ENCODE assay signal across 7 mouse cellular contexts in genomic region chr5:142824091-142824490, GRCm38 (mm10). TPM values are rescaled to one million over a fixed set of nuclear protein-coding genes. Genes with fewer than 3 reads are reported as not detected.
DNase-seq lines count a peak whose midpoint lies in the region; ATAC-seq and TF ChIP-seq lines count a peak whose summit lies in the region.

No protein-coding gene starts in this region.

- H3K4me2 ChIP-seq in lung, embryonic 14.5 days: peak overlapping the region; percentile 97
- peak overlapping the region; percentile 86 for H3K4me2 ChIP-seq in limb, embryonic 12.5 days
- H3K4me2 ChIP-seq in stomach, embryonic 14.5 days (replicated peaks; ENCODE audit: low read depth, low read length): peak overlapping the region; percentile 68

- TF ChIP-seq POLR2A in lung, adult 2 months (IDR thresholded peaks at IDR 0.05; ENCODE audit: borderline replicate concordance, extremely low read depth, low read depth, low read length): no peak
- TF ChIP-seq POLR2A in embryonic fibroblast, embryonic 13.5 days (IDR thresholded peaks at IDR 0.05; ENCODE audit: low read depth, low read length): 0 out of 2 replicates have a peak, but pooled peaks have one; percentile 46

- peak overlapping the region; percentile 100; the same call in 1 of the 2 replicates for H3K9ac ChIP-seq in lung, embryonic 14.5 days
- peak overlapping the region; percentile 99 for H3K9ac ChIP-seq in limb, embryonic 12.5 days (replicated peaks)
- H3K9ac ChIP-seq in stomach, embryonic 14.5 days (replicated peaks; ENCODE audit: low read depth, low read length): peak overlapping the region; percentile 32; the same call in 1 of the 2 replicates

- DNase-seq in lung, embryonic 14.5 days: no peak
- no peak for DNase-seq in lung, adult 2 months
- no peak for DNase-seq in gastrocnemius, postnatal 36 days
- no peak for DNase-seq in layer of hippocampus, postnatal 25 days (ENCODE audit: extremely low spot score in 1 of 2, low spot score in 1 of 2)

- TF ChIP-seq CTCF in lung, embryonic 14.5 days (IDR thresholded peaks at IDR 0.05; ENCODE audit: low read depth): no peak
- TF ChIP-seq CTCF in lung, adult 2 months (IDR thresholded peaks at IDR 0.05; ENCODE audit: insufficient read depth, low read length): no peak
- no peak for TF ChIP-seq CTCF in embryonic fibroblast, embryonic 13.5 days (IDR thresholded peaks at IDR 0.05; ENCODE audit: borderline replicate concordance, insufficient read depth, low read length)

- peak overlapping the region; percentile 100 for H3K27ac ChIP-seq in lung, embryonic 14.5 days (ENCODE audit: low read depth)
- peak overlapping the region; percentile 99 for H3K27ac ChIP-seq in embryonic fibroblast, embryonic 13.5 days (ENCODE audit: insufficient read depth, low read length)
- peak overlapping the region; percentile 100 for H3K27ac ChIP-seq in limb, embryonic 12.5 days
- peak overlapping the region; percentile 100 for H3K27ac ChIP-seq in stomach, embryonic 14.5 days (ENCODE audit: low read length)

- WGBS in lung, embryonic 14.5 days: 17% methylated on average over 6 of the region's 6 CpGs
- WGBS in lung, adult 2 months: 58% methylated on average over 6 of the region's 6 CpGs
- 33% methylated on average over 6 of the region's 6 CpGs for WGBS in limb, embryonic 12.5 days
- WGBS in stomach, embryonic 14.5 days: 14% methylated on average over 6 of the region's 6 CpGs

- no peaks in the 10 kb centered on the region for H3K27me3 ChIP-seq in lung, embryonic 14.5 days (ENCODE audit: insufficient read depth, low read length)
- no peaks in the 10 kb centered on the region for H3K27me3 ChIP-seq in limb, embryonic 12.5 days
- no peaks in the 10 kb centered on the region for H3K27me3 ChIP-seq in stomach, embryonic 14.5 days (ENCODE audit: control insufficient read depth, insufficient read depth, low read length)

- peaks cover 11% of the 10 kb centered on the region for H3K4me1 ChIP-seq in lung, embryonic 14.5 days (ENCODE audit: insufficient read depth)
- 0 out of 2 replicates have a peak, but pooled peaks cover 2% of the 10 kb centered on the region for H3K4me1 ChIP-seq in lung, adult 2 months (ENCODE audit: control insufficient read depth, insufficient read depth, low read length)
- H3K4me1 ChIP-seq in embryonic fibroblast, embryonic 13.5 days (ENCODE audit: control insufficient read depth, insufficient read depth, low read length): 0 out of 2 replicates have a peak, but pooled peaks cover 3% of the 10 kb centered on the region
- peaks cover 28% of the 10 kb centered on the region for H3K4me1 ChIP-seq in limb, embryonic 12.5 days (replicated peaks)
- peaks cover 18% of the 10 kb centered on the region for H3K4me1 ChIP-seq in stomach, embryonic 14.5 days (ENCODE audit: control insufficient read depth, insufficient read depth, low read length)

- H3K4me3 ChIP-seq in lung, embryonic 14.5 days (ENCODE audit: low read depth, low read length): peak overlapping the region; percentile 90; the same call in 1 of the 2 replicates
- no peak overlapping the region for H3K4me3 ChIP-seq in lung, adult 2 months (replicated peaks; ENCODE audit: extremely low read depth, low read depth, low read length)
- peak overlapping the region; percentile 23 for H3K4me3 ChIP-seq in embryonic fibroblast, embryonic 13.5 days (ENCODE audit: insufficient read depth, low read length)
- peak overlapping the region; percentile 100 for H3K4me3 ChIP-seq in limb, embryonic 12.5 days (replicated peaks)
- peak overlapping the region; percentile 99; the same call in 1 of the 2 replicates for H3K4me3 ChIP-seq in stomach, embryonic 14.5 days (ENCODE audit: low read depth, low read length)

- ATAC-seq in lung, embryonic 14.5 days (ENCODE audit: insufficient read depth): no peak
- ATAC-seq in limb, embryonic 12.5 days (ENCODE audit: insufficient number of reproducible peaks, insufficient read depth, low FRiP score, low TSS enrichment, low read depth): no peak
- no peak for ATAC-seq in stomach, embryonic 14.5 days (ENCODE audit: insufficient number of reproducible peaks, insufficient read depth, low FRiP score, low read depth)

- no peaks in the 10 kb centered on the region for H3K9me3 ChIP-seq in lung, embryonic 14.5 days (ENCODE audit: low read depth, low read length)
- H3K9me3 ChIP-seq in limb, embryonic 12.5 days: no peaks in the 10 kb centered on the region
- H3K9me3 ChIP-seq in stomach, embryonic 14.5 days (ENCODE audit: control insufficient read depth, low read depth, low read length): no peaks in the 10 kb centered on the region

- H3K36me3 ChIP-seq in lung, embryonic 14.5 days (ENCODE audit: insufficient read depth): no peaks in the 10 kb centered on the region
- no peaks in the 10 kb centered on the region for H3K36me3 ChIP-seq in limb, embryonic 12.5 days
- H3K36me3 ChIP-seq in stomach, embryonic 14.5 days (ENCODE audit: control insufficient read depth, insufficient read depth, low read length): no peaks in the 10 kb centered on the region

- intact Hi-C loops in gastrocnemius, postnatal 36 days (cut with DNase I): loop anchor here (5.0 kb wide), 1 partner anchor 53 kb away; no protein-coding TSS in a partner anchor

RNA-seq across cellular contexts. Expression of gene Tnrc18, which starts 6.6 kb away (rescaled TPM):
- 38.4 and 40.4 TPM in 2 replicates for polyA plus RNA-seq in lung, embryonic 14.5 days (2014; fragmentation: Nextera tagmentation; extraction: Ambion mirVana)
- 60.1 and 87.1 TPM in 2 replicates for polyA plus RNA-seq in lung, adult 2 months (2012; rRNA removed)
- polyA plus RNA-seq in embryonic fibroblast, embryonic 13.5 days (2011; ENCODE audit: insufficient read length, low read depth, missing spikeins): 98.0 and 124 TPM in 2 replicates
- 60.9 and 61.2 TPM in 2 replicates for polyA plus RNA-seq in limb, embryonic 12.5 days (2016; fragmentation: Nextera tagmentation; extraction: Ambion mirVana)
- 36.0 and 41.2 TPM in 2 replicates for polyA plus RNA-seq in stomach, embryonic 14.5 days (2014; fragmentation: Nextera tagmentation; extraction: Ambion mirVana)
- total RNA-seq in gastrocnemius, postnatal 36 days (2021): 10 to 100 TPM; 27.1 to 27.6 TPM
- 100 to 1,000 TPM; 131 to 158 TPM for total RNA-seq in layer of hippocampus, postnatal 25 days (2021)

Comparison
In these comparisons a context has a peak if more than half of its experiments do, and no peak if none do; other contexts are left out.
1. H3K9ac ChIP-seq: peak in every context shown above with its lines; median percentile 100 in lung, embryonic 14.5 days; 99 in limb, embryonic 12.5 days; 32 in stomach, embryonic 14.5 days.